Mouse (Mus musculus): Measurements from ENCODE around the gene Acadl. TPM values are rescaled to one million over a fixed set of nuclear protein-coding genes. Genes with fewer than 3 reads are reported as not detected.

Acadl gene
- total RNA-seq, 2 experiments from 2014 or later = 1,242 to 1,246 TPM

Other genes starting within 250 kb of the Acadl start
- gene Rpe, start 162.4 kb downstream of the Acadl start, total RNA-seq (2021) = 10 to 100 TPM; 16.7 to 19.2 TPM
- gene Kansl1l, start 45.7 kb downstream of the Acadl start, total RNA-seq (2021) = 10 to 100 TPM; 16.7 to 19.1 TPM
- gene Myl1, start 82.1 kb upstream of the Acadl start, total RNA-seq (2021) = 10 to 100 TPM; 35.0 to 75.2 TPM
- gene Lancl1, start 175.6 kb upstream of the Acadl start, total RNA-seq (2021) = 10 to 100 TPM; 32.9 to 39.4 TPM